Comparison of ENCODE assay signal across 8 mouse cellular contexts in the genomic region with DNA sequence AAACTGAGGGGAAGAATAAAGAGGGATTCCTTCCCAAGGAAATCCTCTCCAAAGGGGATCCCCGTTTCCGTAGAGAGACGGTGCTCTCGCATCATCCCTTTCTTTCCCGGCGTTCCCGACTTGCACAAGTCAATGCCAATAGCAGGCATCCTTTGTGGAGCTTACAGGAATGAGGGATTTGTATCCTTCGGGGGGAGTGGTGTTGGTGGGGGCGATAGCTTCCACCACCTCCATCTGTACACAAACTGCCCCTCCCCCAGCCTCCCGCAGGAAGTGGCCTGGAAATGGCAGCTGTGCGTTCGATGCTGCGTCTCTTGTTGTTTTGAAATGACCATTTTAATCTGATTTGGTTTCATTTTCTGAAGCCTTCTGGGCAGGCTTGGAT. TPM values are rescaled to one million over a fixed set of nuclear protein-coding genes. Genes with fewer than 3 reads are reported as not detected.
A peak's percentile ranks its signal among the peaks of the same experiment; 100 is the strongest.
DNase-seq lines count a peak whose midpoint lies in the region; ATAC-seq and TF ChIP-seq lines count a peak whose summit lies in the region.

No protein-coding gene starts in this region.

- no peak for ATAC-seq in erythroblast, adult 5-6 weeks (replicated peaks; ENCODE audit: low FRiP score, poor library complexity, severe bottlenecking)
- ATAC-seq in hindbrain, postnatal 0 days, result no peak
- no peak for ATAC-seq in midbrain, embryonic 13.5 days

- no peak for TF ChIP-seq CTCF in cerebellum, adult 2 months (IDR thresholded peaks at IDR 0.05; ENCODE audit: borderline replicate concordance, insufficient read depth, low read depth, low read length)
- no peak for TF ChIP-seq CTCF in hindbrain, postnatal 0 days (IDR thresholded peaks at IDR 0.05; ENCODE audit: low read depth)

- H3K4me2 ChIP-seq in hindbrain, postnatal 0 days (ENCODE audit: low read depth, low read length), result peak overlapping the region; percentile 75
- peak overlapping the region; percentile 76 for H3K4me2 ChIP-seq in midbrain, embryonic 13.5 days (replicated peaks)

- peak overlapping the region; percentile 75 for H3K27ac ChIP-seq in cerebellum, adult 2 months (ENCODE audit: insufficient read depth, low read length)
- H3K27ac ChIP-seq in hindbrain, postnatal 0 days, result peak overlapping the region; percentile 79
- peak overlapping the region; percentile 92 for H3K27ac ChIP-seq in limb, embryonic 10.5 days
- H3K27ac ChIP-seq in midbrain, embryonic 13.5 days, result peak overlapping the region; percentile 84

- 0% methylated on average over 13 of the region's 13 CpGs for WGBS in cerebellum, adult 2 months
- WGBS in hindbrain, postnatal 0 days, result under 1% methylated on average over 13 of the region's 13 CpGs
- WGBS in limb, embryonic 10.5 days, result 0% methylated on average over 13 of the region's 13 CpGs
- WGBS in midbrain, embryonic 13.5 days, result 0% methylated on average over 13 of the region's 13 CpGs

- H3K9ac ChIP-seq in hindbrain, postnatal 0 days (replicated peaks; ENCODE audit: low read length), result peak overlapping the region; percentile 92
- H3K9ac ChIP-seq in midbrain, embryonic 13.5 days (replicated peaks), result peak overlapping the region; percentile 93

- peaks cover 42% of the 10 kb centered on the region for H3K36me3 ChIP-seq in erythroblast, embryonic 14.5 days (ENCODE audit: control insufficient read depth)
- H3K36me3 ChIP-seq in hindbrain, postnatal 0 days (ENCODE audit: insufficient read depth, low read length), result no peaks in the 10 kb centered on the region
- H3K36me3 ChIP-seq in limb, embryonic 10.5 days, result peaks cover 14% of the 10 kb centered on the region
- no peaks in the 10 kb centered on the region for H3K36me3 ChIP-seq in midbrain, embryonic 13.5 days

- no peaks in the 10 kb centered on the region for H3K27me3 ChIP-seq in erythroblast, embryonic 14.5 days (ENCODE audit: control insufficient read depth)
- H3K27me3 ChIP-seq in cerebellum, adult 2 months (ENCODE audit: control insufficient read depth, insufficient read depth, low read length), result no peaks in the 10 kb centered on the region
- no peaks in the 10 kb centered on the region for H3K27me3 ChIP-seq in hindbrain, postnatal 0 days (ENCODE audit: insufficient read depth, low read length)
- no peaks in the 10 kb centered on the region for H3K27me3 ChIP-seq in limb, embryonic 10.5 days (ENCODE audit: low read depth, poor library complexity, severe bottlenecking)
- no peaks in the 10 kb centered on the region for H3K27me3 ChIP-seq in midbrain, embryonic 13.5 days

- no peak for TF ChIP-seq POLR2A in cerebellum, adult 2 months (IDR thresholded peaks at IDR 0.05; ENCODE audit: borderline replicate concordance, insufficient read depth, low read length)

- DNase-seq in cerebellum, adult 2 months, result peak; percentile 61 to 66
- DNase-seq in gastrocnemius, adult 18-20 months (ENCODE audit: low spot score), result peak; percentile 45
- DNase-seq in hindbrain, postnatal 0 days (ENCODE audit: low spot score), result peak; percentile 75
- DNase-seq in limb, embryonic 10.5 days (ENCODE audit: low spot score), result peak; percentile 66
- DNase-seq in spleen, postnatal 10 days (ENCODE audit: low spot score in 2 of 2), result peak; percentile 52 to 73

- peak overlapping the region; percentile 96 for H3K4me3 ChIP-seq in erythroblast, embryonic 14.5 days (replicated peaks)
- peak overlapping the region; percentile 98 for H3K4me3 ChIP-seq in cerebellum, adult 2 months (replicated peaks; ENCODE audit: insufficient read depth, low read depth, low read length)
- H3K4me3 ChIP-seq in hindbrain, postnatal 0 days (ENCODE audit: low read length), result peak overlapping the region; percentile 100
- H3K4me3 ChIP-seq in limb, embryonic 10.5 days, result peak overlapping the region; percentile 99
- H3K4me3 ChIP-seq in midbrain, embryonic 13.5 days (replicated peaks), result peak overlapping the region; percentile 99

- H3K9me3 ChIP-seq in erythroblast, embryonic 14.5 days (ENCODE audit: control insufficient read depth, low read length), result no peaks in the 10 kb centered on the region
- H3K9me3 ChIP-seq in hindbrain, postnatal 0 days (ENCODE audit: low read length), result no peaks in the 10 kb centered on the region
- no peaks in the 10 kb centered on the region for H3K9me3 ChIP-seq in limb, embryonic 10.5 days (replicated peaks)
- no peaks in the 10 kb centered on the region for H3K9me3 ChIP-seq in midbrain, embryonic 13.5 days

- H3K4me1 ChIP-seq in erythroblast, embryonic 14.5 days (ENCODE audit: control insufficient read depth), result peaks cover 55% of the 10 kb centered on the region
- peaks cover 7% of the 10 kb centered on the region for H3K4me1 ChIP-seq in cerebellum, adult 2 months (ENCODE audit: control insufficient read depth, insufficient read depth, low read length)
- peaks cover 16% of the 10 kb centered on the region for H3K4me1 ChIP-seq in hindbrain, postnatal 0 days (ENCODE audit: insufficient read depth, low read length)
- peaks cover 49% of the 10 kb centered on the region for H3K4me1 ChIP-seq in limb, embryonic 10.5 days
- H3K4me1 ChIP-seq in midbrain, embryonic 13.5 days (replicated peaks), result peaks cover 39% of the 10 kb centered on the region

RNA-seq across cellular contexts. Expression of a gene that starts 6.2 kb away (rescaled TPM):
- polyA plus RNA-seq in erythroblast, embryonic 14.5 days (2012), result 3.2 and 3.6 TPM in 2 replicates
- 80.3 and 86.5 TPM in 2 replicates for total RNA-seq in erythroblast, adult 5-6 weeks (2015; ENCODE audit: low replicate concordance)
- 71.0 and 73.5 TPM in 2 replicates for total RNA-seq in erythroblast, adult 5-6 weeks (2017; ENCODE audit: low replicate concordance)
- 42.9 and 45.2 TPM in 2 replicates for polyA plus RNA-seq in cerebellum, adult 2 months (2012; rRNA removed)
- total RNA-seq in gastrocnemius, adult 18-20 months (2021), result 10 to 100 TPM; 12.4 to 13.9 TPM
- total RNA-seq in hindbrain, postnatal 0 days (2014; rRNA removed), result 14.3 and 15.0 TPM in 2 replicates
- polyA plus RNA-seq in hindbrain, postnatal 0 days (2015; fragmentation: Nextera tagmentation; extraction: Ambion mirVana), result 10.2 and 10.6 TPM in 2 replicates
- 12.3 and 14.4 TPM in 2 replicates for polyA plus RNA-seq in limb, embryonic 10.5 days (2016; fragmentation: Nextera tagmentation; extraction: Ambion mirVana)
- polyA plus RNA-seq in midbrain, embryonic 13.5 days (2015; fragmentation: Nextera tagmentation; extraction: Ambion mirVana), result 13.8 and 13.9 TPM in 2 replicates

RNA-seq across cellular contexts. Expression of a gene that starts 14.5 kb away (rescaled TPM):
- polyA plus RNA-seq in erythroblast, embryonic 14.5 days (2012), result 152 and 224 TPM in 2 replicates
- total RNA-seq in erythroblast, adult 5-6 weeks (2015; ENCODE audit: low replicate concordance), result 477 and 544 TPM in 2 replicates
- total RNA-seq in erythroblast, adult 5-6 weeks (2017; ENCODE audit: low replicate concordance), result 410 and 537 TPM in 2 replicates
- polyA plus RNA-seq in cerebellum, adult 2 months (2012; rRNA removed), result 2,153 and 2,193 TPM in 2 replicates
- total RNA-seq in gastrocnemius, adult 18-20 months (2021), result 1,000 to 10,000 TPM; 3,383 to 3,450 TPM
- total RNA-seq in hindbrain, postnatal 0 days (2014; rRNA removed), result 6,623 and 6,768 TPM in 2 replicates
- polyA plus RNA-seq in hindbrain, postnatal 0 days (2015; fragmentation: Nextera tagmentation; extraction: Ambion mirVana), result 2,401 and 2,438 TPM in 2 replicates
- polyA plus RNA-seq in limb, embryonic 10.5 days (2016; fragmentation: Nextera tagmentation; extraction: Ambion mirVana), result 2,336 and 2,543 TPM in 2 replicates
- polyA plus RNA-seq in midbrain, embryonic 13.5 days (2015; fragmentation: Nextera tagmentation; extraction: Ambion mirVana), result 2,005 and 2,018 TPM in 2 replicates

RNA-seq across cellular contexts. Expression of a gene that starts 38.8 kb away (rescaled TPM):
- 8.6 and 11.8 TPM in 2 replicates for polyA plus RNA-seq in erythroblast, embryonic 14.5 days (2012)
- 44.0 and 46.6 TPM in 2 replicates for total RNA-seq in erythroblast, adult 5-6 weeks (2015; ENCODE audit: low replicate concordance)
- 65.1 and 65.8 TPM in 2 replicates for total RNA-seq in erythroblast, adult 5-6 weeks (2017; ENCODE audit: low replicate concordance)
- polyA plus RNA-seq in cerebellum, adult 2 months (2012; rRNA removed), result 69.9 and 75.5 TPM in 2 replicates
- total RNA-seq in gastrocnemius, adult 18-20 months (2021), result 10 to 100 TPM; 72.1 to 87.9 TPM
- 81.6 and 87.7 TPM in 2 replicates for total RNA-seq in hindbrain, postnatal 0 days (2014; rRNA removed)
- 417 and 428 TPM in 2 replicates for polyA plus RNA-seq in hindbrain, postnatal 0 days (2015; fragmentation: Nextera tagmentation; extraction: Ambion mirVana)
- 668 and 708 TPM in 2 replicates for polyA plus RNA-seq in limb, embryonic 10.5 days (2016; fragmentation: Nextera tagmentation; extraction: Ambion mirVana)
- 443 and 496 TPM in 2 replicates for polyA plus RNA-seq in midbrain, embryonic 13.5 days (2015; fragmentation: Nextera tagmentation; extraction: Ambion mirVana)
